Mouse (Mus musculus) megakaryocyte, embryonic 14.5 days (primary cell): ENCODE measurements around the gene Ces3a. TPM values are rescaled to one million over a fixed set of nuclear protein-coding genes. Genes with fewer than 3 reads are reported as not detected.
"Not testable (repeated sequence)": the region's sequence is repeated elsewhere in the genome, so short reads cannot be mapped to it uniquely, and the experiment has no call there.

Source experiments
- H3K27me3 ChIP-seq: replicated peaks from 2 replicates; pipeline ENCODE3; 2012; ENCODE audit warnings: inconsistent platforms
- H3K36me3 ChIP-seq: replicated peaks from 2 replicates; pipeline ENCODE3; 2012; ENCODE audit warnings: low read length, inconsistent platforms, mixed read lengths
- H3K4me1 ChIP-seq: 2 replicates; pipeline ENCODE4 v1.6.1; 2012; ENCODE audit warnings: inconsistent platforms
- H3K4me3 ChIP-seq: replicated peaks from 2 replicates; pipeline ENCODE3; 2012; ENCODE audit warnings: moderate library complexity, mild to moderate bottlenecking, inconsistent platforms
- H3K9me3 ChIP-seq: 2 replicates; pipeline ENCODE4 v1.6.1; 2012; ENCODE audit warnings: inconsistent platforms
- FLI1 ChIP-seq: IDR thresholded peaks from 2 replicates; pipeline ENCODE4 v1.6.1; 2012; ENCODE audit warnings: low read length, inconsistent platforms, mixed read lengths
- GATA1 ChIP-seq: IDR thresholded peaks from 3 replicates; pipeline ENCODE4 v1.6.1; 2012; ENCODE audit warnings: mixed read lengths, low read length, inconsistent platforms, borderline replicate concordance
- polyA plus RNA-seq: library from polyadenylated mRNA; stranded (reverse); fragments of >175 nt; gene quantifications from 2 replicates; pipeline ENCODE4 v1.2.3, GENCODE M21; 2012; ENCODE audit warnings: low replicate concordance; ENCODE audit not compliant: insufficient read depth

Gene Ces3a
- polyA plus RNA-seq, 1 experiment = not detected

- Histone ChIP-seq H3K4me3 (no peak overlapping the region), H3K27me3 (peaks cover 4% of the 10 kb centered on the region), H3K4me1 (no peaks in the 10 kb centered on the region), H3K36me3 (no peaks in the 10 kb centered on the region), H3K9me3 (no peaks in the 10 kb centered on the region)
- no peak for TF ChIP-seq GATA1
- TF ChIP-seq FLI1 = no peak
These were observed 7.8 kb downstream of the Ces3a start for GRCm38 (mm10) chr8:105056211-105056610.

GRCm38 (mm10) chr8:105060056-105060455, 11.7 kb downstream of the Ces3a start:
- Histone ChIP-seq H3K9me3 (peaks cover 8% of the 10 kb centered on the region; the same call in 1 of the 2 replicates), H3K36me3 (no peaks in the 10 kb centered on the region), H3K27me3 (no peaks in the 10 kb centered on the region), H3K4me1 (no peaks in the 10 kb centered on the region), H3K4me3 (no peak overlapping the region)
- TF ChIP-seq GATA1 (no peak), FLI1 (no peak)

GRCm38 (mm10) chr8:105066761-105067160, 18.4 kb downstream of the Ces3a start:
- H3K4me3 ChIP-seq = no peak overlapping the region
- H3K4me1 ChIP-seq = no peaks in the 10 kb centered on the region
- peaks cover 6% of the 10 kb centered on the region for H3K27me3 ChIP-seq
- no peaks in the 10 kb centered on the region for H3K36me3 ChIP-seq
- peaks cover 8% of the 10 kb centered on the region; the same call in 1 of the 2 replicates for H3K9me3 ChIP-seq
- TF ChIP-seq GATA1 (no peak), FLI1 (no peak)

GRCm38 (mm10) chr8:105067905-105068304, 19.5 kb downstream of the Ces3a start:
- not testable (repeated sequence) for H3K36me3 ChIP-seq, H3K4me3 ChIP-seq, H3K27me3 ChIP-seq, H3K4me1 ChIP-seq, H3K9me3 ChIP-seq

- peaks cover 9% of the 10 kb centered on the region for H3K27me3 ChIP-seq
- TF ChIP-seq FLI1 = no peak
- TF ChIP-seq GATA1 = no peak
These were observed 20.6 kb downstream of the Ces3a start for GRCm38 (mm10) chr8:105068971-105069370.

GRCm38 (mm10) chr8:105076601-105077000, 28.2 kb downstream of the Ces3a start:
- no peak for TF ChIP-seq FLI1
- no peak for TF ChIP-seq GATA1
- H3K4me3 ChIP-seq = no peak overlapping the region
- H3K36me3 ChIP-seq = no peaks in the 10 kb centered on the region
- H3K4me1 ChIP-seq = no peaks in the 10 kb centered on the region
- peaks cover 12% of the 10 kb centered on the region for H3K27me3 ChIP-seq
- no peaks in the 10 kb centered on the region for H3K9me3 ChIP-seq

More at GRCm38 (mm10) chr8:105068971-105069370, 20.6 kb downstream of the Ces3a start:
- no peaks in the 10 kb centered on the region for H3K4me1 ChIP-seq
- no peak overlapping the region for H3K4me3 ChIP-seq
- H3K36me3 ChIP-seq = no peaks in the 10 kb centered on the region
- H3K9me3 ChIP-seq = peaks cover 3% of the 10 kb centered on the region; the same call in 1 of the 2 replicates

- Histone ChIP-seq H3K27me3 (peaks cover 12% of the 10 kb centered on the region), H3K4me3 (no peak overlapping the region), H3K36me3 (no peaks in the 10 kb centered on the region), H3K9me3 (no peaks in the 10 kb centered on the region), H3K4me1 (no peaks in the 10 kb centered on the region)
- TF ChIP-seq FLI1 (no peak), GATA1 (no peak)
These were observed 28.7 kb downstream of the Ces3a start for GRCm38 (mm10) chr8:105077071-105077470.

- H3K9me3 ChIP-seq = no peaks in the 10 kb centered on the region
- peaks cover 9% of the 10 kb centered on the region for H3K27me3 ChIP-seq
- H3K4me3 ChIP-seq = no peak overlapping the region
- no peaks in the 10 kb centered on the region for H3K36me3 ChIP-seq
- H3K4me1 ChIP-seq = no peaks in the 10 kb centered on the region
- no peak for TF ChIP-seq GATA1
- no peak for TF ChIP-seq FLI1
These were observed 30.2 kb downstream of the Ces3a start for GRCm38 (mm10) chr8:105078591-105078990.

- Histone ChIP-seq H3K9me3 (no peaks in the 10 kb centered on the region), H3K27me3 (peaks cover 9% of the 10 kb centered on the region), H3K4me3 (no peak overlapping the region), H3K4me1 (no peaks in the 10 kb centered on the region), H3K36me3 (no peaks in the 10 kb centered on the region)
- TF ChIP-seq FLI1 (no peak), GATA1 (no peak)
These were observed 32.5 kb downstream of the Ces3a start for GRCm38 (mm10) chr8:105080814-105081336.

- Histone ChIP-seq H3K4me1 (no peaks in the 10 kb centered on the region), H3K27me3 (peaks cover 11% of the 10 kb centered on the region)
- TF ChIP-seq GATA1 (no peak), FLI1 (no peak)
These were observed 35.1 kb downstream of the Ces3a start, which contains the start of gene Ces3b for GRCm38 (mm10) chr8:105083449-105084050. Gene Ces3b, plus strand, starts transcription at chr8:105083753.

GRCm38 (mm10) chr8:105088166-105088565, 39.8 kb downstream of the Ces3a start:
- not testable (repeated sequence) for H3K9me3 ChIP-seq, H3K36me3 ChIP-seq, H3K4me3 ChIP-seq, H3K4me1 ChIP-seq
- peaks cover 19% of the 10 kb centered on the region for H3K27me3 ChIP-seq

More at GRCm38 (mm10) chr8:105083449-105084050, 35.1 kb downstream of the Ces3a start, which contains the start of gene Ces3b:
- Histone ChIP-seq H3K9me3 (no peaks in the 10 kb centered on the region), H3K36me3 (no peaks in the 10 kb centered on the region), H3K4me3 (no peak within 1 kb of the TSS)
